Mouse (Mus musculus) layer of hippocampus, adult 9-10 months (tissue): Measurements from ENCODE around the gene Zswim3.
A peak's percentile ranks its signal among the peaks of the same experiment; 100 is the strongest.
"Not testable (repeated sequence)": the region's sequence is repeated elsewhere in the genome, so short reads cannot be mapped to it uniquely, and the experiment has no call there.

Source experiments
- DNase-seq: peaks from one replicate; pipeline ENCODE4 v3.0.0; 2022; ENCODE audit warnings: low spot score

Gene Zswim3

GRCm38 (mm10) chr2:164813557-164813956, 8.7 kb downstream of the Zswim3 start:
- no peak for DNase-seq

DNA sequence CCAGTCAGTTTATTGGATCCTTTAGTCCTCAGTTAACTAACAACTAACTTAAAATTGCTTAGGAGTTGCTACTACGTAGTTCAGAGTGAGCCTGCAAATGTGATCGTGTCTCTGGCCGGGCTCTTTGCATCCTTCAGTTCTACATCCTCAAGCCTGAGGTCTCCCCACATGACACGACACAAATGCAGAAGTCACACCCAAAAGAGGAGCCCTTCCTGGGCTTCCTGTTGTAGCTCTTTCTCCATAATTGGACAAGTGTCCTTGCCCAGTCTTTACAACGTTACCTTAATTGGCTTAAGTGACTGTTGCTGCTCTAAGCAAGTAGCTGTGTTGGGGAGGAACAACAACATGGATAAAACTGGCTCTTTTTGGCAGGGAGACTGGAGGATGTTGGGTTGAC, 10.4 kb downstream of the Zswim3 start:
- DNase-seq, result no peak

DNA sequence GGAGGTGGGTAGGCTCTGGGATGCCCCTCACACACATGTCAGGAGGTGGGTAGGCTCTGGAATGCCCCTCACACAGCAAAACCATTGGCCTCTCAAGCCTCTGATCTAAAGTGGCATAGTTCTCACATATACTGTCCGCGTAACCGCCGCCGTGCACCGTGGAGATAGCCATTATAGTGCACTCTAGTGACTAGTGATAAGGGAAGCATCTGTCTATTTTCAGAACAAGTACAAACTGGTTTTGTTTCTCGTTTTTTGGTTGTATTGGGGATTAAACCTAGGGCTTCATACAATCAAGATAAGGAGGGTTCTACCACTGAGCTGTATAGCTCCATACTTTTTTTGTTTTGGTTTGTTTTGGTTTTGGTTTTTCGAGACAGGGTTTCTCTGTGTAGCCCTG, 10.9 kb downstream of the Zswim3 start:
- no peak for DNase-seq

DNA sequence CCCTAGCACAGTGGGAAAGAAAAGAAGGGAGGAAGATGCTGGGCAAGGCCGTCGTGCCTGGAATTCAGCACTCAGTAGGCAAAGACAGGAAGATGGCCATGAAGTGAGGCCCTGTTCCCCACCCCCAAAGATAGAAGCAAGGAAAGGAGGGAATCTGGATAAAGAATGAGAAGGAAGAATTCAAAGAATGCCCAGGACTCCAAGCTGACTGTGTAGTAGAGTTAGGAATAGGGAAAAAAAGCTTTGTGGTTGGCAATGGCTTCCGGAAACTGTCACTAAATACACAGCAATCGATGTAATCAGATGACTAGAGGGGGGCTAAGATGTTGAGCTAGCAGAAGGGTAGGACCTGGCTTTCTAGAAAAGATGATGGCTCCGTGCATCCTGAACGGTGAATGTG, 12.3 kb downstream of the Zswim3 start:
- DNase-seq, result no peak

DNA sequence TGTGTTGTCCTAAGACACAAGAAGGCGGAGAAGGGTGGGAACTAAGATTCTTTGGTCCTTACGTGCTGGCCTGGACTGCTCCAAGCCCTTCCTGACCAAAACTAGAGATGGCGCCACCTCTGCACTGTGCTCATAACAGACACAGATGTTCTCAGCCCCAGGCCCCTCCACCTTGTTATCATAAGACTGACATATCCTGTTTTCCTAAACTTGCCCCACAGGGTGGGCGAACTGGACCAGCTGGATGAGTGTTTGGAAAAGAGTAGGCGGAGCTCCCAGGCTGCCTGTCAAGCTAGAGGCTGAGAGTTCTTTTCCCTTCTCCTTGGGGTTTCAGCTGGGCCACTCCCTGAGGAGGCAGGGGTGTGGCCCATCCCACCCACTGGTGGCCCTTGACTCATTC, 12.8 kb downstream of the Zswim3 start:
- no peak for DNase-seq

DNA sequence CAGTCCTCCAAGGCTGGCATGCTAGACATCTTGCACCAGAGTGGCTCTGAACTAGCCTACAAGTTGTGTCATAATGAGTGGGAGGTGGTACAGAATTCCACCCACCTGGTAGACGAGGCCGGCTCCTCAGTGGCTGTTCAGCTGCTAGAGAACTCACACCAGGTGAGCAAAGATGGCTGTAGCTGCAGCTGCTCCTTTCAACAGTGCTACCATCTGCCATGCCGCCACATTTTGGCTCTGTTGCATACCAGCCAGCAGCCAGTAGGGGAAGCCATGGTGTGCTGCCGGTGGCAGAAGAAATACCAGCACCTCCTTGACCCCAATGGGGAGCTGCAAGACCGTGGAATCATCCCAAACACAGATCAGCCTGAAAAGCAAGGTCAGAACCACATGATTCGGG, 16.2 kb downstream of the Zswim3 start:
- DNase-seq, result no peak

DNA sequence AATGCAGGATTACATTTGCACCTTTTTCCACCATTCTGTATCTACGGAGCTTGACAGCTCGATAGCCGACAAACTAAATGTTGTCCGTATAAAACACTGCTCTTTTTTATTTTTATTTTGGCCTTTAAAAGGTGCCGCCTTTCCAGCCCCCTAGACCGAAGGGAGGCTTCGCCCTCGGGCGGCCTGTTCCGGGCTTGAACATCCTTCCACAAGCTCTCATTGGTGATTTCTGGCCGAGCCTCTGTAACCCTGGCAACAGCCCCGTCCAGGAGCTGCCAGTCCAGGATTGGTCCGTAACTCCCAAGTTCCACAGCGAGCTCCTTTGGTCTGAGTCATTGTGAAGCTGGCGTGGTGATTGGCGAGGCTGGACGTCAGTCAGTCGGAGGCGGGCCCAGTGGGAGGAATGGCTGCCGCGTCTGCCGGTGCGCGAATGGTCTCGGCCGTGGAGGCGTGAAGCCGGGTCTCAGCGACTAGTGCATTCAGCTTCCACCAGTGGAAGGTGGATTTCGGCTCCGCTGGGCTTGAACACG, 17.8 kb downstream of the Zswim3 start, which contains the start of gene Zswim1:
TSS of gene Zswim1 (plus strand) at position 51 of the 530 bp plus-strand sequence.
- peak; percentile 100 for DNase-seq

GRCm38 (mm10) chr2:164823181-164823585, 18.3 kb downstream of the Zswim3 start:
- no peak for DNase-seq

- no peak for DNase-seq
Measured at GRCm38 (mm10) chr2:164823969-164824368, 19.1 kb downstream of the Zswim3 start.

- DNase-seq, result no peak
Measured at GRCm38 (mm10) chr2:164825521-164825920, 20.6 kb downstream of the Zswim3 start.

- DNase-seq, result no peak
Measured at GRCm38 (mm10) chr2:164827146-164827850, 22.4 kb downstream of the Zswim3 start.

DNA sequence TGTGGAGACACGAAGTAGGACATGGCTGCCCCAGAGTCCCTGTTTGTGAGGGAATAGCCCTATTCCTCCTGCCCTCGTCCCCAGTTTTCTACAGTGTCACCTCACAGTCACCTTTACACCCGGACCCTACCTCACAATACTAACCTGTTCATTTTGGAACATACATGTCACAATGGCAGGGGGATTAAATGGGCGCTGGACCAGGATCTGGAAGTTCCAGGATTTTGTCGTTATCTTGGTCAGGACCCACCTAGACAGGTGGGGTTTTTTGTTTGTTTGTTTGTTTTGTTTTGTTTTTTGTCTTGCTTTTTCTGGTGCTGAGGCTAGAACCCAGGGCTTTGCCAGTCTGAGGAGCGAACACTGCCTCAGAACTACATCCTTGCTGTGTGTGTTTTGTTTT, 23.5 kb downstream of the Zswim3 start, which contains the start of gene Spata25:
TSS of gene Spata25 (minus strand) at position 101 of the 400 bp plus-strand sequence.
- DNase-seq, result no peak

GRCm38 (mm10) chr2:164829090-164829489, 24.2 kb downstream of the Zswim3 start:
- no peak for DNase-seq

DNA sequence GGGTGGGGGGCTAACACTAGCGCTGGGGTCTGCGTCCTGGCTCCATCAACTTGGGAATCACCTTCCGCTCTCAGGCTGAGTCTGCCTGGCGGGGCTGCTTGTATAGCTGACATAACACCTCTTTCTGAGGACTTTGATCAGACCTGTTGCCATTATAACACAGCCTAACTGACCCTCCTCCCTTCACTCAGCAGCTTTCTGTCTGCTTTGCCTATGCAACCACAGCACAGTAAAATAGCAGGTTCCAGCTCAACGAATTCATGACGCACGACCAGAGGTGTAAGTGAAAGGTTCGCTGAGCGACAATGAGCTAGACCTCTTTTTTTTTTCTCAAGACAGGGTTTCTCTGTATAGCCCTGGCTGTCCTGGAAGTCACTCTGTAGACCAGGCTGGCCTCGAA, 26.1 kb downstream of the Zswim3 start:
- no peak for DNase-seq

DNA sequence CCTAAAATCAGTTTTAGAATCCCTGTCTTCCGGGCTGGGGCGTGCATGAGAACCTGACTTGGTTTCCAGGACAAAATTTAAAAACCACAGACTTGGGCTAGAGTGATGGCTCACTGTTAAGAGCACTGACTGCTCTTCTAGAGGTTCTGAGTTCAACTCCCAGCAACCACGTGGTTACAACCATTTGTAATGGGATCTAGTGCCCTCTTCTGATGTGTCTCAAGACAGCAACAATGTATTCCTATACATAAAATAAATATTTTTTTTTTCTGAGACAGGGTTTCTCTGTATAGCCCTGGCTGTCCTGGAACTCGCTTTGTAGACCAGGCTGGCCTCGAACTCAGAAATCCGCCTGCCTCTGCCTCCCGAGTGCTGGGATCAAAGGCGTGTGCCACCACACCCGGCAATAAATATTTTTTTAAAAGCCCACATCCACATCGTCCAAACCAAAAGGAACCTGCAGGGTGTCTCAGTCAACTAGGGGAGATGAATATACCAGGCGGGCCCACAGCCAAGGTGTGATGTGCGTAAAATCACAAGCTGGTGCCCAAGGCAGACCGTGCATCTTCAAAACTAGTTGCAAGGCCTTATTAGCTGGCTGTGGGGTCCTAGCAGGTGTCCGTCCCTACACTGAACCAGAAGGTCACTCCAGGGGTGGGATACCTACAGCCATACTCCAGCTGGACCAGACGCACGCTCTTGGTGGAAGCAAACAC, 27.3 kb downstream of the Zswim3 start:
- DNase-seq, result no peak

DNA sequence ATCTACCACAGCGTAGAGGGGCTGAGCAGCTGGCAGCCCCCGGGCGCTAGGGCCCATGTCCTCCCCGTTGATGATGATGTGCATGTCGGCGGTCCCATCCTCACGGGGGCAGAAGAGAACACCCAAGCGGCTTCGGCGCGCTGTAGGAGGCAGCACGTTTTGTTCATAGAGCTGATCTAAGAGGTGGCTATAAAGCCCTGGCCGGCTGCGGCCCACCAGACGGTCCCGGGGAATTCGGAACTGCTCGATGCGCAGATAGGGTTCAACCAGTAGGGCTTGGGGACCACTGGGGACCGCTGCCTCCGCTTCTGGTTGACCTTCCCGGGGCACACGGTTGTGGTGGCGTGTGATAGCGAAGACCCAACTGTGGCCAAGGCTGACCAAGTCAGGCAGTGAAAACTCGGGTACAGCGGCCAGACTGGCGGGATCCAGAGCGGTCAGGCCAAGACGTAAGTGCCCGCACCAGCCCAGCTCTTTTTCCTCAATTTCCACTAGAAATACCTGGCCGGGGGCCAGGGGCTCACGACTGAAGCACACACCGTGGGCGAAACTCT, 27.9 kb downstream of the Zswim3 start, which contains the start of gene Ctsa:
TSS of gene Ctsa (plus strand) at position 126 of the 554 bp plus-strand sequence.
- peak; percentile 68 for DNase-seq

- peak; percentile 97 for DNase-seq
Measured at GRCm38 (mm10) chr2:164833314-164833959, 28.5 kb downstream of the Zswim3 start, which contains the start of gene Neurl2. Neurl2 (minus strand) TSS chr2:164833456.

GRCm38 (mm10) chr2:164834531-164834930, 29.6 kb downstream of the Zswim3 start:
- no peak for DNase-seq

GRCm38 (mm10) chr2:164835164-164835563, 30.3 kb downstream of the Zswim3 start:
- DNase-seq, result no peak

- no peak for DNase-seq
Measured at GRCm38 (mm10) chr2:164845782-164846181, 40.9 kb downstream of the Zswim3 start.

- no peak for DNase-seq
Measured at GRCm38 (mm10) chr2:164850061-164850460, 45.2 kb downstream of the Zswim3 start.

DNA sequence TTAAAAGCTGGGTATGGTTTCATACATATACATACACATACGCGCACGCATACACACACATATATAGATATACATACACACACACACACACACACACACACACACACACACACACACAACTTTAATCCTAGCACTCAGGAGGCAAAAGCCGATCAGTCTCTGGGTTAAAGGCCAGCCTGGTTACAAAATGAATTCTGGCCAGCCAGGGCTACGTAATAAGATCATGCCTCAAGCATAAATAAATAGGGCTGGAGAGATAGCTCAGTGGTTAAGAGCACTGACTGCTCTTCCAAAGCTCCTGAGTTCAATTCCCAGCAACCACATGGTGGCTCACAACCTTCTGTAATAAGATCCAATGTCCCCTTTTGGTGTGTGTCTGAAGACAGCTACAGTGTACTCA, 50.7 kb downstream of the Zswim3 start:
- DNase-seq, result not testable (repeated sequence)
